In the genomic region with DNA sequence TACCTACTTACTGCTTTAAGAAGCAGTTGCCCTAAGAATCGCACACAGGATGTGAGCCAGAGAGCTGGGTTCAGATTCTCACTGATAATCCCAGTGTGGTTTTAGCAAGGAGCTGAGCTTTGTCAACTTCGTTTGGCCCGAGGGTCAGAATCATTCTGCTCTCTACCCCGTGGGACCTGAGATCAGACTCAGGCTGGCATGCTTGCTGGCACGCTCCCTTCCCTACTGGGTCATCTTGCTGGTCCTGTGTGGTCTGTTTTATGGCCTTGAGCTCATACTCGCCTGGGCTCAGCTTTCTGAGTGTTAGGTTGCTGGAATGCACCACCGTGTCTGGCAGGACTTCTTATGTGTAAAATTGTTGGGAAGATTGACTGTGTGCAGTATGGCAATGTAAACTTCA, we compare ENCODE assay signal across 15 mouse cellular contexts.
DNase-seq lines count a peak whose midpoint lies in the region; ATAC-seq lines count a peak whose summit lies in the region.
"Had no signal": no experiment of that assay in that cellular context is flagged by ENCODE, and none has a peak within 500 bp of the region (broad histone marks: within the 10 kb centered on the region; RNA-seq: fewer than 3 reads in every experiment).

No protein-coding gene starts in this region.

- H3K36me3 ChIP-seq in heart, embryonic 12.5 days = peaks cover 20% of the 10 kb centered on the region
- no peaks in the 10 kb centered on the region for H3K36me3 ChIP-seq in intestine, embryonic 16.5 days (ENCODE audit: control insufficient read depth, insufficient read depth, low read length)
- no peaks in the 10 kb centered on the region for H3K36me3 ChIP-seq in stomach, embryonic 14.5 days (ENCODE audit: control insufficient read depth, insufficient read depth, low read length)

- DNase-seq in heart, adult 11 months = no peak
- peak; percentile 25 to 30 for DNase-seq in gastrocnemius, adult 8-10 months (ENCODE audit: low spot score in 2 of 2)
- no peak for DNase-seq in kidney, adult 8-10 months
- no peak for DNase-seq in c-Kit-positive CD71-positive TER-119-positive erythroid progenitor cells, embryonic 14.5 days (ENCODE audit: low spot score)
- DNase-seq: cerebellum, adult 2 months; kidney, adult 11 months; left cerebral cortex, postnatal 4 days; lung, adult 2 months had no signal

- WGBS in heart, embryonic 12.5 days = 57% methylated on average over 7 of the region's 7 CpGs
- WGBS in intestine, embryonic 16.5 days = 43% methylated on average over 7 of the region's 7 CpGs
- 52% methylated on average over 7 of the region's 7 CpGs for WGBS in stomach, embryonic 14.5 days

- H3K4me3 ChIP-seq in heart, embryonic 12.5 days = no peak overlapping the region
- no peak overlapping the region for H3K4me3 ChIP-seq in intestine, embryonic 16.5 days (ENCODE audit: low read length)
- no peak overlapping the region for H3K4me3 ChIP-seq in stomach, embryonic 14.5 days (ENCODE audit: low read depth, low read length)
- H3K4me3 ChIP-seq: forebrain, embryonic 12.5 days; layer of hippocampus, adult 2 months; midbrain, embryonic 13.5 days; neural tube, embryonic 13.5 days had no signal

- no peaks in the 10 kb centered on the region for H3K9me3 ChIP-seq in heart, embryonic 12.5 days (replicated peaks)
- H3K9me3 ChIP-seq in intestine, embryonic 16.5 days (ENCODE audit: control insufficient read depth, low read length) = no peaks in the 10 kb centered on the region
- H3K9me3 ChIP-seq in stomach, embryonic 14.5 days (ENCODE audit: control insufficient read depth, low read depth, low read length) = no peaks in the 10 kb centered on the region
- H3K9me3 ChIP-seq: forebrain, embryonic 12.5 days; midbrain, embryonic 13.5 days; neural tube, embryonic 13.5 days had no signal

- H3K27me3 ChIP-seq in heart, embryonic 12.5 days (replicated peaks) = no peaks in the 10 kb centered on the region
- no peaks in the 10 kb centered on the region for H3K27me3 ChIP-seq in intestine, embryonic 16.5 days (replicated peaks; ENCODE audit: control insufficient read depth, insufficient read depth, low read length)
- H3K27me3 ChIP-seq in stomach, embryonic 14.5 days (ENCODE audit: control insufficient read depth, insufficient read depth, low read length) = no peaks in the 10 kb centered on the region
- H3K27me3 ChIP-seq: forebrain, embryonic 12.5 days; midbrain, embryonic 13.5 days; neural tube, embryonic 13.5 days had no signal

- H3K9ac ChIP-seq in heart, embryonic 12.5 days = no peak overlapping the region
- H3K9ac ChIP-seq in intestine, embryonic 16.5 days (ENCODE audit: low read depth, low read length) = no peak overlapping the region
- H3K9ac ChIP-seq in stomach, embryonic 14.5 days (replicated peaks; ENCODE audit: low read depth, low read length) = no peak overlapping the region
- H3K9ac ChIP-seq: forebrain, embryonic 12.5 days; midbrain, embryonic 13.5 days; neural tube, embryonic 13.5 days had no signal

- no peak for ATAC-seq in heart, embryonic 12.5 days (ENCODE audit: insufficient number of reproducible peaks, low FRiP score)
- peak; percentile 62 for ATAC-seq in intestine, embryonic 16.5 days
- ATAC-seq in stomach, embryonic 14.5 days (ENCODE audit: insufficient number of reproducible peaks, insufficient read depth, low FRiP score, low read depth) = no peak
- ATAC-seq: midbrain, embryonic 13.5 days had no signal

- H3K4me2 ChIP-seq in heart, embryonic 12.5 days = 0 out of 2 replicates have a peak overlapping the region, but pooled peaks have one; percentile 41
- no peak overlapping the region for H3K4me2 ChIP-seq in intestine, embryonic 16.5 days (ENCODE audit: low read depth, low read length)
- no peak overlapping the region for H3K4me2 ChIP-seq in stomach, embryonic 14.5 days (replicated peaks; ENCODE audit: low read depth, low read length)
- H3K4me2 ChIP-seq: forebrain, embryonic 12.5 days; midbrain, embryonic 13.5 days; neural tube, embryonic 13.5 days had no signal

- peaks cover 26% of the 10 kb centered on the region for H3K4me1 ChIP-seq in heart, embryonic 12.5 days (replicated peaks)
- H3K4me1 ChIP-seq in intestine, embryonic 16.5 days (ENCODE audit: control insufficient read depth, insufficient read depth, low read length) = peaks cover 8% of the 10 kb centered on the region
- H3K4me1 ChIP-seq in stomach, embryonic 14.5 days (ENCODE audit: control insufficient read depth, insufficient read depth, low read length) = 0 out of 2 replicates have a peak, but pooled peaks cover 5% of the 10 kb centered on the region
- H3K4me1 ChIP-seq: forebrain, embryonic 12.5 days; midbrain, embryonic 13.5 days; neural tube, embryonic 13.5 days had no signal

- H3K27ac ChIP-seq in heart, embryonic 12.5 days (ENCODE audit: poor library complexity, severe bottlenecking) = peak overlapping the region; percentile 91
- H3K27ac ChIP-seq in intestine, embryonic 16.5 days (ENCODE audit: low read length) = peak overlapping the region; percentile 78
- H3K27ac ChIP-seq in stomach, embryonic 14.5 days (ENCODE audit: low read length) = peak overlapping the region; percentile 44; the same call in 1 of the 2 replicates
- H3K27ac ChIP-seq: forebrain, embryonic 12.5 days; layer of hippocampus, adult 2 months; midbrain, embryonic 13.5 days; neural tube, embryonic 13.5 days had no signal

Comparison
In these comparisons a context has a peak if more than half of its experiments do, and no peak if none do; other contexts are left out.
1. DNase-seq: peak in gastrocnemius, adult 8-10 months (2 of 2); none in heart, adult 11 months (single experiment), kidney, adult 8-10 months (0 of 2) and c-Kit-positive CD71-positive TER-119-positive erythroid progenitor cells, embryonic 14.5 days (single experiment).
2. Peak in every context shown above with its lines, with median percentiles within 50 percentile points of each other: H3K27ac ChIP-seq.